8 mouse cellular contexts compared by ENCODE assay signal in genomic region chr4:93335118-93336003, GRCm38 (mm10). TPM values are rescaled to one million over a fixed set of nuclear protein-coding genes. Genes with fewer than 3 reads are reported as not detected.
A peak's percentile ranks its signal among the peaks of the same experiment; 100 is the strongest.
DNase-seq lines count a peak whose midpoint lies in the region; ATAC-seq and TF ChIP-seq lines count a peak whose summit lies in the region.

Gene Tusc1, minus strand, starts transcription at chr4:93335511.

- TF ChIP-seq EP300 in stomach, postnatal 0 days (optimal IDR thresholded peaks at IDR 0.05): no peak

- WGBS in forebrain, embryonic 10.5 days: under 1% methylated on average over 89 of the region's 97 CpGs
- WGBS in heart, embryonic 15.5 days: 1% methylated on average over 64 of the region's 97 CpGs
- WGBS in liver, embryonic 13.5 days (ENCODE audit: insufficient replicate concordance): under 1% methylated on average over 89 of the region's 97 CpGs
- under 1% methylated on average over 69 of the region's 97 CpGs for WGBS in stomach, postnatal 0 days

- H3K27ac ChIP-seq in forebrain, embryonic 10.5 days: peak within 1 kb of the TSS; percentile 96
- H3K27ac ChIP-seq in heart, embryonic 15.5 days: peak within 1 kb of the TSS; percentile 92
- peak within 1 kb of the TSS; percentile 96 for H3K27ac ChIP-seq in liver, embryonic 13.5 days
- H3K27ac ChIP-seq in stomach, postnatal 0 days (replicated peaks): peak within 1 kb of the TSS; percentile 96

- DNase-seq in c-Kit-negative CD71-positive TER-119-positive erythroid progenitor cells, embryonic 14.5 days (ENCODE audit: low read depth, low spot score): peak; percentile 66
- DNase-seq in forebrain, embryonic 10.5 days (ENCODE audit: extremely low spot score, low spot score): peak; percentile 70
- peak; percentile 90 to 94 for DNase-seq in kidney, postnatal 25 days
- DNase-seq in liver, embryonic 13.5 days: peak; percentile 66
- DNase-seq in natural killer cell, adult 2 months (ENCODE audit: low spot score in 2 of 2): peak; percentile 69 to 75
- peak; percentile 86 for DNase-seq in stomach, postnatal 0 days (ENCODE audit: low spot score)

- H3K27me3 ChIP-seq in forebrain, embryonic 10.5 days (ENCODE audit: poor library complexity, severe bottlenecking): no peaks in the 10 kb centered on the region
- H3K27me3 ChIP-seq in heart, embryonic 15.5 days: no peaks in the 10 kb centered on the region
- no peaks in the 10 kb centered on the region for H3K27me3 ChIP-seq in liver, embryonic 13.5 days
- H3K27me3 ChIP-seq in stomach, postnatal 0 days (ENCODE audit: control insufficient read depth, insufficient read depth, low read length): no peaks in the 10 kb centered on the region

- H3K9ac ChIP-seq in heart, embryonic 15.5 days: peak within 1 kb of the TSS; percentile 87
- H3K9ac ChIP-seq in liver, embryonic 13.5 days: peak within 1 kb of the TSS; percentile 95
- peak within 1 kb of the TSS; percentile 96 for H3K9ac ChIP-seq in stomach, postnatal 0 days (ENCODE audit: low read length)

- H3K4me3 ChIP-seq in forebrain, embryonic 10.5 days: peak within 1 kb of the TSS; percentile 75
- peak within 1 kb of the TSS; percentile 66 for H3K4me3 ChIP-seq in heart, embryonic 15.5 days
- peak within 1 kb of the TSS; percentile 85 for H3K4me3 ChIP-seq in liver, embryonic 13.5 days (replicated peaks)
- peak within 1 kb of the TSS; percentile 79 for H3K4me3 ChIP-seq in stomach, postnatal 0 days (ENCODE audit: low read depth, low read length)

- H3K4me1 ChIP-seq in forebrain, embryonic 10.5 days: peaks cover 11% of the 10 kb centered on the region
- peaks cover 6% of the 10 kb centered on the region for H3K4me1 ChIP-seq in heart, embryonic 15.5 days (replicated peaks)
- peaks cover 32% of the 10 kb centered on the region for H3K4me1 ChIP-seq in liver, embryonic 13.5 days (replicated peaks)
- no peaks in the 10 kb centered on the region for H3K4me1 ChIP-seq in stomach, postnatal 0 days (replicated peaks; ENCODE audit: control insufficient read depth, insufficient read depth)

- H3K36me3 ChIP-seq in forebrain, embryonic 10.5 days (replicated peaks): no peaks in the 10 kb centered on the region
- H3K36me3 ChIP-seq in heart, embryonic 15.5 days: no peaks in the 10 kb centered on the region
- no peaks in the 10 kb centered on the region for H3K36me3 ChIP-seq in liver, embryonic 13.5 days
- H3K36me3 ChIP-seq in stomach, postnatal 0 days (ENCODE audit: control insufficient read depth, insufficient read depth, low read length): no peaks in the 10 kb centered on the region

- H3K9me3 ChIP-seq in forebrain, embryonic 10.5 days: no peaks in the 10 kb centered on the region
- H3K9me3 ChIP-seq in heart, embryonic 15.5 days (replicated peaks): no peaks in the 10 kb centered on the region
- H3K9me3 ChIP-seq in liver, embryonic 13.5 days (replicated peaks): no peaks in the 10 kb centered on the region
- H3K9me3 ChIP-seq in stomach, postnatal 0 days (ENCODE audit: control insufficient read depth, low read length): no peaks in the 10 kb centered on the region

- peak within 1 kb of the TSS; percentile 94 for H3K4me2 ChIP-seq in heart, embryonic 15.5 days
- H3K4me2 ChIP-seq in liver, embryonic 13.5 days: peak within 1 kb of the TSS; percentile 98
- H3K4me2 ChIP-seq in stomach, postnatal 0 days (replicated peaks; ENCODE audit: low read depth): peak within 1 kb of the TSS; percentile 90

- ATAC-seq in CD4-positive, CD25-positive, alpha-beta regulatory T cell, adult 4 months: peak; percentile 49
- peak; percentile 92 for ATAC-seq in heart, embryonic 15.5 days (replicated peaks; ENCODE audit: insufficient number of reproducible peaks, insufficient read depth, low FRiP score, low read depth)
- peak; percentile 84 for ATAC-seq in liver, embryonic 13.5 days (ENCODE audit: low read depth)
- ATAC-seq in stomach, postnatal 0 days (ENCODE audit: low FRiP score, low TSS enrichment): peak; percentile 88

- peak; percentile 23; the same call in 1 of the 2 replicates for TF ChIP-seq CTCF in stomach, postnatal 0 days (IDR thresholded peaks at IDR 0.05; ENCODE audit: low read depth)

RNA-seq across cellular contexts. Expression of gene Tusc1, which starts in this region (rescaled TPM):
- not detected for polyA plus RNA-seq in CD4-positive, CD25-positive, alpha-beta regulatory T cell, adult 4 months (2017; shearing (Covaris generic))
- 2.3 and 2.8 TPM in 2 replicates for polyA plus RNA-seq in forebrain, embryonic 10.5 days (2016; fragmentation: Nextera tagmentation; extraction: Ambion mirVana)
- polyA plus RNA-seq in heart, embryonic 15.5 days (2015; fragmentation: Nextera tagmentation; extraction: Ambion mirVana): 3.2 and 3.9 TPM in 2 replicates
- 2.3 and 2.9 TPM in 2 replicates for polyA plus RNA-seq in liver, embryonic 13.5 days (2015; fragmentation: Nextera tagmentation; extraction: Ambion mirVana)
- 5.1 and 7.2 TPM in 2 replicates for polyA plus RNA-seq in stomach, postnatal 0 days (2015; fragmentation: Nextera tagmentation; extraction: Ambion mirVana)

Comparison
In these comparisons a context has a peak if more than half of its experiments do, and no peak if none do; other contexts are left out.
1. Peak in every context shown above with its lines: DNase-seq, ATAC-seq, H3K4me3 ChIP-seq and H3K27ac ChIP-seq.
2. Peak in ATAC-seq in CD4-positive, CD25-positive, alpha-beta regulatory T cell, adult 4 months; RNA of the gene not detected or under 1 TPM.